Mouse (Mus musculus): Measurements from ENCODE around the gene Tex14.
"Not testable (repeated sequence)": the region's sequence is repeated elsewhere in the genome, so short reads cannot be mapped to it uniquely, and the experiment has no call there.

Tex14 gene

GRCm38 (mm10) chr11:87471699-87471997 lies 66.8 kb downstream of the Tex14 start:
- not testable (repeated sequence) for DNase-seq (ENCODE audit: low spot score in 2 of 2)

DNA sequence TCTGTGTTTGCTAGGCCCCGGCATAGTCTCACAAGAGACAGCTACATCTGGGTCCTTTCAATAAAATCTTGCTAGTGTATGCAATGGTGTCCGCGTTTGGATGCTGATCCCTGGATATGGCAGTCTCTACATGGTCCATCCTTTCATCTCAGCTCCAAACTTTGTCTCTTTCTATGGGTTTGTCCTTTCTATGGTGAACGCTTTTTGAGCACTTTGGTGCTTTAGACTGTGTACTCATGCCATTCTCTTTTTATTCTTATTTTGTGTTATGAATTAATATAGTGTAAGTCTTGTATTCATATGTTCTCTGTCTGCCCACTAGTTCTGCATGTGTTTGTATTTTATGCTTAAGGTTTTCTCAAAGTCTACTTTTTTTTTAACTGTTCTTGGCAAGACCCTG lies 67.2 kb downstream of the Tex14 start:
- DNase-seq (ENCODE audit: low spot score in 2 of 2) = not testable (repeated sequence)

DNA sequence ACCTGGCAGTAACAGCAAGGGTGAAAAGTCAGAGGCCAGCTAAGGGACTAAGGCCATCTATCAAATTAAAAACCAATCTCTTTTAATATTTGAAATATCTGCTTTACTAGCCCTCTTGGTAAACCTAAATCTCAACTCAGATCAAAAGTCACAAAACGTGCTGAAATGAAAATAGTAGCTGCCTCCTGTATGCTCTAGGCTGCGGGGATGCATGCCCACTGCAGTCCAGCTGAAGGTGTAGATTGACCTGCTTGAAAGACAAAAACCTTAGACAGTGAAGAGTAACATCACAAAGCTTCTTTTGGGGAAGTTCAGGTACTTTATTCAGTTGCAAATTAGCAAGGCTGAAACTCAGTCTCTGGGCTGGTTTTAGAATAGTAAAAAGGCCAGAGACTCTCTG lies 74.3 kb downstream of the Tex14 start:
- DNase-seq (ENCODE audit: low spot score in 2 of 2) = not testable (repeated sequence)

DNA sequence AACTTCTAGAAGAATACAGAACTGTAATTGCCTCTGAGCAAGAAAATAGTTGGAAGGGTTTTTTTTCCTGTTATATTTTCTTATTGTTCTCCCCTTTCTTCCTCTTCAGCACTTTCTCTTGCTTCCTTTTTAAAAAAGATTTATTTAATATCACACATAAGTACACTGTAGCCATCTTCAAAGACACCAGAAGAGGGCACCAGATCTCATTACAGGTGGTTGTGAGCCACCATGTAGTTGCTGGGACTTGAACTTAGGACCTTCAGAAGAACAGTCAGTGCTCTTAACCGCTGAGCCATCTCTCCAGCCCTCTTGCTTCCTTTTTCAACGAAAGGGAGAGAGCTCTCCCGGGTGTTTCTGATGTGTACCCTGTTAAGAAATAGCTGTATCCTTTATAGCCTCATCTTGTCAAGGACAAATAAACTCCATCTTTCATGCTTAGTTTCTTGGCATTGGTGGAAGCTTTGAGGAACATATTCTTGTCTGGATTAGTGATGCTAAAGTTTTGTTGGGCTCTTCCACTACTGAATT lies 79.0 kb downstream of the Tex14 start:
- DNase-seq (ENCODE audit: low spot score in 2 of 2) = no peak

DNA sequence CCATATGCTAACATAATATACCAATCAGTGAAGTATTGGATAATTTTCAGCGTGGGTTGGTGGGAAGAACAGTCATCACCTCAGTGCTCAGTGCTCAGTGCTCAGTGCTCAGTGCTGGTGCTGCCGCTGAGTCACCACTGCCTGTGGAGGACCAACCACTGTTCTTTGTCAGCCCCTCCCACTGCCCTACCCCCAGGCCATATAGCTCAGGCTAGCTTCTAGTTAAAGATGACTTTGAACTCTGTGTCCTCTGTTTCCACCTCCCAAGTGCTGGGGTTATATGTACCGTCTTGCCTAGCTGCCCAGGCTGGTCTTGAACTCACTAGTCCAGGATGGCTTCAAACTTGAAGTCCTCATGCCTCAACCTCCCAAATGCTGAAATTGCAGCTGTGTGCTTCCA lies 84.1 kb downstream of the Tex14 start:
- DNase-seq (ENCODE audit: low spot score in 2 of 2) = no peak

GRCm38 (mm10) chr11:87504690-87505214 lies 99.9 kb downstream of the Tex14 start:
- DNase-seq (ENCODE audit: low spot score in 2 of 2) = no peak

- no peak for DNase-seq (ENCODE audit: low spot score in 2 of 2)
Measured at GRCm38 (mm10) chr11:87506502-87506901, 101.6 kb downstream of the Tex14 start.

DNA sequence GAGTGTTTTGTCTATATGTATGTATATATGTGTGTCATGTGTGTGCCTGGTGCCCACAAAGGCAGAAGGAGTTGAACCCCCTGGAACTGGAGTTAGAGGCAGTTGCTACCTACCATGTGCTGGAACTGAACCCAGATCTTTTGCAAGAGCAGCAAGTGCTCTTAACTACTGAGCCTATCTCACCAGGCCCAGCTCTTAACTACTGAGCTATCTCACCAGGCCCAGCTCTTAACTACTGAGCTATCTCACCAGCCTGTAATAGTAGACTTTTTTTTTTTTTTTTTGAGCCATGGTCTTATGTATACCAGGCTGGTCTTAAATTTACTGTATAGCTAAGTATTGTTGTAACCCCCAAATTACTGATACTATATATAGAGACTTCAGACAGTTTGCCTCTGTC lies 102.2 kb downstream of the Tex14 start:
- DNase-seq (ENCODE audit: low spot score in 2 of 2) = no peak

- peak in 1 of 2 experiments; percentile 17 for DNase-seq (ENCODE audit: low spot score in 2 of 2)
Measured at GRCm38 (mm10) chr11:87519260-87519659, 114.4 kb downstream of the Tex14 start.

GRCm38 (mm10) chr11:87523466-87523865 lies 118.6 kb downstream of the Tex14 start:
- DNase-seq (ENCODE audit: low spot score in 2 of 2) = no peak

DNA sequence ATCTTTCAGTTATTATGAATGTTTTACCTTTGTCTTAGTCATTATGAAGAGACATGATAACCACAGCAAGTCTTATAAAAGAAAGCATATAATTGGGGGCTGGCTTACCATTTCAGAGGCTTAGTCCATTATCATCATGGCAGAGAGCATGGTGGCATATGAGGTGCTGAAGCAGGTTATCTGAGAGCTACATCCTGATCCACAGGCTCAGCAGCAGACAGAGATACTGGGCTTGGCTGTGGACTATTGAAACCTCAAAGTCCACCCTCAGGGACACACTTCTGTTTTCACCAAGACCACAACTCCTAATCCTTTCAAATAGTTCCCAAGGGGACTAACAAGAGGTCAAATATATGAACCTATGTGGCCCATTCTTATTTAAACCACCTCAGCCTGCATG lies 119.1 kb downstream of the Tex14 start:
- DNase-seq (ENCODE audit: low spot score in 2 of 2) = no peak

DNA sequence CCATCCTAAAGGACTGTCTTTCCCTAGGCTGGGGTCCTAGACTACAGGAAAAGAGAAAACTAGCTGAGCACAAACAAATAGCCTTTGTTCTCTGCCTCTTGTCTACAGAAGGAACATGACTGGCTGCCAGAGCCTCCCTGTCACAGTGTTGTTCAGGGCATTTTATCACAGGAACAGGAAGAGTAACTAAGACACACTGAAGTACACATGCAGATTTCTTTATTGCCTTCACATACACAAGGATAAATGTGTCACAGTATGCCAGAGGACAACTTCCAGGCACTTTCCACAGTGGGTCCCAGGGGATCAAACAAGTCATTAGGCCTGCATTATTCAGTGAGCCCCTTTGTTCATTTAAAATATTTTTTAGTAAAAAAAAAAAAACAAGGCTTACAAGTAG lies 119.9 kb downstream of the Tex14 start:
- DNase-seq (ENCODE audit: low spot score in 2 of 2) = no peak

GRCm38 (mm10) chr11:87527364-87527763 lies 122.5 kb downstream of the Tex14 start:
- no peak for DNase-seq (ENCODE audit: low spot score in 2 of 2)

GRCm38 (mm10) chr11:87527990-87528389 lies 123.1 kb downstream of the Tex14 start:
- no peak for DNase-seq (ENCODE audit: low spot score in 2 of 2)

DNA sequence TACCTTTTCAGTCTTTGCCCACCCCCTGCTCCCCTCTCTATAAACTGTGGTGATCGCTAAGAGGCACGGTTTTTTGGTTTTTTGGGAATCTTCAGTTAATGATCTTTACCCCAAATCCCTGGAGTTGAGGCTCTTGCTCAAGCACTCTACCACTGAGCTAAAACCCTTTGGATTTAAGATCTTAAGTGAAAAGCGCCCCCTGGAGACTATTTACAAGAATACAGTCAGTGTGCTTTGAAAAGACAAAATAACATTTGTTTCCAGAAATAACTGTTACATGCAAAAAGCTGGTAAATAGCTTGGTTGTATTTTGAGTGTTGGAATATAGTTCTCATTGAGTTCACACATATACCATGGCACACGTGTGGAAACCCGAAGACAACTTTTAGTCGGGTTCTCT lies 126.8 kb downstream of the Tex14 start:
- no peak for DNase-seq (ENCODE audit: low spot score in 2 of 2)

- no peak for DNase-seq (ENCODE audit: low spot score in 2 of 2)
Measured at GRCm38 (mm10) chr11:87542285-87542684, 137.4 kb downstream of the Tex14 start.

GRCm38 (mm10) chr11:87542906-87543305 lies 138.0 kb downstream of the Tex14 start:
- no peak for DNase-seq (ENCODE audit: low spot score in 2 of 2)

- DNase-seq (ENCODE audit: low spot score in 2 of 2) = no peak
Measured at GRCm38 (mm10) chr11:87553342-87553741, 148.5 kb downstream of the Tex14 start.

- no peak for DNase-seq (ENCODE audit: low spot score in 2 of 2)
Measured at GRCm38 (mm10) chr11:87554386-87554785, 149.5 kb downstream of the Tex14 start.

GRCm38 (mm10) chr11:87555106-87555703 lies 150.3 kb downstream of the Tex14 start:
- DNase-seq (ENCODE audit: low spot score in 2 of 2) = no peak

DNA sequence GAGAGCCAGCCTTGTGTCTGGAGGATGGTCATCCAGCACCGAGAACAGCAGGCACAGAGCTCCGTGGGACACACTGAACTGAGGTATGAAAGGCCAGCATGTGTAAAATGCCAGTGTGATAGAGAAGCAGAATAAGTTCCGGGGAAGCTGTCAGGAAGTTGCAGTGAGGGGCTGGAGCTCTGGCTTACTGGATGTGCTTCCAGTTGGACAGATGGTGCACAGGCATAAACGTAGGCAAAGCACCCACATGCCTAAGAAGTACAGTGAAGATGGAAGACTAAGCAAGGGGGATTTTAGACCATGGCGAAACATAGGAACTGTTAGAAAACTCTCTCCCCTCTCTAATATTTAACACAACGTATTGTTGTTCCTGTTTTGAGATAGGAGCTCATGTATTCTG lies 156.3 kb downstream of the Tex14 start:
- no peak for DNase-seq (ENCODE audit: low spot score in 2 of 2)

- no peak for DNase-seq (ENCODE audit: low spot score in 2 of 2)
Measured at GRCm38 (mm10) chr11:87566501-87566900, 161.6 kb downstream of the Tex14 start, which contains the start of gene Gm11492. TSS of gene Gm11492 (plus strand) at chr11:87566653.

- peak in 1 of 2 experiments; percentile 4 for DNase-seq (ENCODE audit: low spot score in 2 of 2)
Measured at GRCm38 (mm10) chr11:87568255-87568953, 163.5 kb downstream of the Tex14 start, which contains the start of gene Sept4. TSS of gene Sept4 (plus strand) at chr11:87568903.
